Mouse (Mus musculus): ENCODE measurements around the gene Acox2.

DNA sequence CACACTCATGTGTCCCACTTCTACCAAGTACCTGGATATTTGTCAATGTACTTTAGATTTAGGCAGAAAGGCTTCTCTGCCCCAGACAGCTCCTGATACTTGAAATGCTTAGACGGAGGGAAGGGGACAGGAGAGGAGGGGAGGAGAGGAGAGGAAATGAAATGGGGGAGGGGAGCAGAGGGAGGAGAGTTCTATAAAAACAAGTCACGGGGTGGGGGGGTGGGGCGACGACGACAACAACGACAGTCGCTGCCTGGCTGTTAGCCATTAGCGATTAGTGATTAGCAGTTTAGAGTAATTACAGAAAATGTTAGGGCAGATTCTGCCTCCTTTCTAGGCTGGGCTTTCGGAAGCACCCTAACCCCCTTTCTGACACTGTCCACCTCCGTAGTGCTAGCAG is 43.5 kb upstream of the Acox2 start:
- TF ChIP-seq MYOG (IDR thresholded peaks at IDR 0.05; ENCODE audit: control insufficient read depth, extremely low read depth, insufficient read length) (no peak), CTCF (IDR thresholded peaks at IDR 0.05; ENCODE audit: control insufficient read depth, insufficient read depth, insufficient read length) (no peak), CEBPB (IDR thresholded peaks at IDR 0.05; ENCODE audit: low read depth) (no peak), MYOD1 (IDR thresholded peaks at IDR 0.05; ENCODE audit: control insufficient read depth, insufficient read length, low read depth) (no peak)
